ENCODE assay signal across 9 mouse cellular contexts in the genomic region with DNA sequence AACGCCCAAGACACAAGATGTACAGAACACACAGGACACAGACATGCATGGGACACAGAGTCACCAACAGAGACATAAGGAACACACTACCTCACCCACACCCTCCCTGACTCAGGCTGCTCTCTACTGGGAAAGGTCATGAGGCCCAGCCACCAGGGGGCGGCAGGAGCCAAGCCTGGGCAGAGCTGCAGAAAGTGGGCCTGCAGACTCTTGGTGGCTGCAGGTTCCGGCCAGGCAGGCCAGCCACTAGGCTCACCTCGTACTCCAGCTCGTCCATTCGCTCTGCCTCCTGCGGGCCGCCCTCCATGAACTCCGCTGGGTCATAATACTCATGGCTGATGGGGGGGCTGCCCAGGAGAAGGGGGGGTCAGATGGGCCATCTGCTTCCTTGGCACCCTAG. TPM values are rescaled to one million over a fixed set of nuclear protein-coding genes. Genes with fewer than 3 reads are reported as not detected.
DNase-seq lines count a peak whose midpoint lies in the region; ATAC-seq and TF ChIP-seq lines count a peak whose summit lies in the region.
"Had no signal": no experiment of that assay in that cellular context is flagged by ENCODE, and none has a peak within 500 bp of the region (broad histone marks: within the 10 kb centered on the region; RNA-seq: fewer than 3 reads in every experiment).

No protein-coding gene starts in this region.

- peaks cover 12% of the 10 kb centered on the region for H3K36me3 ChIP-seq in hindbrain, embryonic 14.5 days (replicated peaks; ENCODE audit: control insufficient read depth, insufficient read depth)
- H3K36me3 ChIP-seq in midbrain, embryonic 10.5 days, result peaks cover 16% of the 10 kb centered on the region
- no peaks in the 10 kb centered on the region for H3K36me3 ChIP-seq in small intestine, adult 2 months (ENCODE audit: control insufficient read depth, insufficient read depth, low read length)

- peak; percentile 95 for DNase-seq in heart, adult 11 months
- no peak for DNase-seq in heart, adult 8-10 months (ENCODE audit: low spot score)
- DNase-seq in cerebellum, adult 8-10 months, result peak; percentile 79
- peak; percentile 50 for DNase-seq in forelimb bud, embryonic 11.5 days (ENCODE audit: low read depth, low spot score)
- DNase-seq in hindbrain, embryonic 14.5 days (ENCODE audit: low spot score), result no peak
- DNase-seq in left cerebral cortex, postnatal 4 days, result peak; percentile 78
- DNase-seq in midbrain, embryonic 10.5 days (ENCODE audit: low spot score), result peak; percentile 61

- WGBS in hindbrain, embryonic 14.5 days, result 28% methylated on average over 9 of the region's 9 CpGs
- WGBS in midbrain, embryonic 10.5 days, result 44% methylated on average over 9 of the region's 9 CpGs
- 22% methylated on average over 9 of the region's 9 CpGs for WGBS in small intestine, adult 2 months

- ATAC-seq in hindbrain, embryonic 14.5 days (ENCODE audit: low FRiP score), result peak; percentile 69

- intact Hi-C loops in left cerebral cortex, postnatal 4 days (cut with DNase I), result no loop called here

- H3K27me3 ChIP-seq in hindbrain, embryonic 14.5 days (ENCODE audit: control insufficient read depth, insufficient read depth, low read length), result no peaks in the 10 kb centered on the region
- H3K27me3 ChIP-seq in midbrain, embryonic 10.5 days (ENCODE audit: low read depth, poor library complexity, severe bottlenecking), result peaks cover 11% of the 10 kb centered on the region
- H3K27me3 ChIP-seq in small intestine, adult 2 months (ENCODE audit: control insufficient read depth, insufficient read depth, low read length), result no peaks in the 10 kb centered on the region

- no peaks in the 10 kb centered on the region for H3K4me1 ChIP-seq in hindbrain, embryonic 14.5 days (replicated peaks; ENCODE audit: control insufficient read depth, insufficient read depth, low read length)
- H3K4me1 ChIP-seq in midbrain, embryonic 10.5 days, result no peaks in the 10 kb centered on the region
- no peaks in the 10 kb centered on the region; the same call in 1 of the 2 replicates for H3K4me1 ChIP-seq in small intestine, adult 2 months (ENCODE audit: control insufficient read depth, insufficient read depth, insufficient read length, low read length)

- no peak overlapping the region for H3K4me2 ChIP-seq in hindbrain, embryonic 14.5 days (replicated peaks)

- TF ChIP-seq POLR2A in small intestine, adult 2 months (IDR thresholded peaks at IDR 0.05; ENCODE audit: low read depth, low read length), result no peak

- H3K9ac ChIP-seq in hindbrain, embryonic 14.5 days, result no peak overlapping the region

- peak; percentile 66 for TF ChIP-seq CTCF in small intestine, adult 2 months (IDR thresholded peaks at IDR 0.05; ENCODE audit: extremely low read depth, insufficient read length, insufficient replicate concordance, low read depth, low read length)

- H3K9me3 ChIP-seq in hindbrain, embryonic 14.5 days (ENCODE audit: control insufficient read depth, low read length), result no peaks in the 10 kb centered on the region
- no peaks in the 10 kb centered on the region for H3K9me3 ChIP-seq in midbrain, embryonic 10.5 days (replicated peaks)
- H3K9me3 ChIP-seq: megakaryocyte, embryonic 14.5 days had no signal

- H3K4me3 ChIP-seq in hindbrain, embryonic 14.5 days (replicated peaks; ENCODE audit: low read length), result no peak overlapping the region
- H3K4me3 ChIP-seq in midbrain, embryonic 10.5 days, result no peak overlapping the region
- H3K4me3 ChIP-seq in small intestine, adult 2 months (ENCODE audit: low read depth, low read length), result no peak overlapping the region
- H3K4me3 ChIP-seq: megakaryocyte, embryonic 14.5 days had no signal

- H3K27ac ChIP-seq in hindbrain, embryonic 14.5 days, result no peak overlapping the region
- no peak overlapping the region for H3K27ac ChIP-seq in midbrain, embryonic 10.5 days (replicated peaks)
- H3K27ac ChIP-seq in small intestine, adult 2 months (ENCODE audit: insufficient read depth, low read depth, low read length), result no peak overlapping the region

RNA-seq across cellular contexts. Expression of a gene that starts 11.7 kb away (rescaled TPM):
- 10 to 100 TPM; 75.9 to 94.2 (median 84.8) TPM for total RNA-seq in heart, adult 8-10 months (2022)
- polyA plus RNA-seq in hindbrain, embryonic 14.5 days (2014; fragmentation: Nextera tagmentation; extraction: Ambion mirVana), result 151 and 176 TPM in 2 replicates
- total RNA-seq in left cerebral cortex, postnatal 4 days (2021), result 100 to 1,000 TPM; 100 to 104 TPM
- polyA plus RNA-seq in midbrain, embryonic 10.5 days (2016; fragmentation: Nextera tagmentation; extraction: Ambion mirVana), result 122 and 123 TPM in 2 replicates
- polyA plus RNA-seq in small intestine, adult 2 months (2012; rRNA removed), result 190 and 210 TPM in 2 replicates

RNA-seq across cellular contexts. Expression of a gene that starts 11.8 kb away (rescaled TPM):
- 100 to 1,000 TPM; 702 to 775 (median 723) TPM for total RNA-seq in heart, adult 8-10 months (2022)
- polyA plus RNA-seq in hindbrain, embryonic 14.5 days (2014; fragmentation: Nextera tagmentation; extraction: Ambion mirVana), result 260 TPM in 2 replicates
- 100 to 1,000 TPM; 118 to 127 TPM for total RNA-seq in left cerebral cortex, postnatal 4 days (2021)
- polyA plus RNA-seq in midbrain, embryonic 10.5 days (2016; fragmentation: Nextera tagmentation; extraction: Ambion mirVana), result 185 and 192 TPM in 2 replicates
- 177 and 266 TPM in 2 replicates for polyA plus RNA-seq in small intestine, adult 2 months (2012; rRNA removed)

RNA-seq across cellular contexts. Expression of a gene that starts 24.3 kb away (rescaled TPM):
- 10 to 100 TPM; 23.9 to 31.6 (median 30.8) TPM for total RNA-seq in heart, adult 8-10 months (2022)
- 0.60 and 1.8 TPM in 2 replicates for polyA plus RNA-seq in hindbrain, embryonic 14.5 days (2014; fragmentation: Nextera tagmentation; extraction: Ambion mirVana)
- total RNA-seq in left cerebral cortex, postnatal 4 days (2021), result 1 to 10 TPM; 1.0 to 1.1 TPM
- 1.5 and 1.6 TPM in 2 replicates for polyA plus RNA-seq in midbrain, embryonic 10.5 days (2016; fragmentation: Nextera tagmentation; extraction: Ambion mirVana)
- polyA plus RNA-seq in small intestine, adult 2 months (2012; rRNA removed), result 3.3 and 4.3 TPM in 2 replicates

RNA-seq across cellular contexts. Expression of a gene that starts 26.3 kb away (rescaled TPM):
- 1 to 10 TPM; 1.2 to 1.7 (median 1.6) TPM for total RNA-seq in heart, adult 8-10 months (2022)
- polyA plus RNA-seq in hindbrain, embryonic 14.5 days (2014; fragmentation: Nextera tagmentation; extraction: Ambion mirVana), result 5.5 and 6.4 TPM in 2 replicates
- total RNA-seq in left cerebral cortex, postnatal 4 days (2021), result 100 to 1,000 TPM; 174 to 186 TPM
- 0.80 and 0.81 TPM in 2 replicates for polyA plus RNA-seq in midbrain, embryonic 10.5 days (2016; fragmentation: Nextera tagmentation; extraction: Ambion mirVana)
- 0.65 and 0.83 TPM in 2 replicates for polyA plus RNA-seq in small intestine, adult 2 months (2012; rRNA removed)

RNA-seq across cellular contexts. Expression of a gene that starts 41.6 kb away (rescaled TPM):
- total RNA-seq in heart, adult 8-10 months (2022), result 1 to 10 TPM; 1.6 to 1.9 (median 1.7) TPM
- polyA plus RNA-seq in hindbrain, embryonic 14.5 days (2014; fragmentation: Nextera tagmentation; extraction: Ambion mirVana), result 0.59 TPM in 2 replicates
- 1 to 10 TPM; 1.4 to 1.7 TPM for total RNA-seq in left cerebral cortex, postnatal 4 days (2021)
- 0.04 and 0.12 TPM in 2 replicates for polyA plus RNA-seq in midbrain, embryonic 10.5 days (2016; fragmentation: Nextera tagmentation; extraction: Ambion mirVana)
- 0.22 and 0.38 TPM in 2 replicates for polyA plus RNA-seq in small intestine, adult 2 months (2012; rRNA removed)

Comparison
In these comparisons a context has a peak if more than half of its experiments do, and no peak if none do; other contexts are left out.
1. DNase-seq: peak in heart, adult 11 months (single experiment), cerebellum, adult 8-10 months (single experiment), forelimb bud, embryonic 11.5 days (single experiment), left cerebral cortex, postnatal 4 days (single experiment) and midbrain, embryonic 10.5 days (single experiment); none in heart, adult 8-10 months (single experiment) and hindbrain, embryonic 14.5 days (single experiment).